In genomic region chr11:102572866-102573663, GRCm38 (mm10) we compare ENCODE assay signal across 8 mouse cellular contexts. TPM values are rescaled to one million over a fixed set of nuclear protein-coding genes. Genes with fewer than 3 reads are reported as not detected.
A peak's percentile ranks its signal among the peaks of the same experiment; 100 is the strongest.
DNase-seq lines count a peak whose midpoint lies in the region; ATAC-seq lines count a peak whose summit lies in the region.

No protein-coding gene starts in this region.

- no peak for ATAC-seq in hindbrain, embryonic 11.5 days (ENCODE audit: low FRiP score)

- WGBS in hindbrain, embryonic 11.5 days, result 7% methylated on average over 18 of the region's 18 CpGs

- peak overlapping the region; percentile 29 for H3K4me3 ChIP-seq in hindbrain, embryonic 11.5 days (ENCODE audit: low read depth, low read length)

- H3K27me3 ChIP-seq in hindbrain, embryonic 11.5 days (ENCODE audit: control insufficient read depth, insufficient read depth, low read length), result no peaks in the 10 kb centered on the region

- H3K27ac ChIP-seq in hindbrain, embryonic 11.5 days (ENCODE audit: low read depth, low read length), result no peak overlapping the region; the same call in 1 of the 2 replicates

- peak overlapping the region; percentile 59 for H3K9ac ChIP-seq in hindbrain, embryonic 11.5 days (ENCODE audit: low read depth, low read length)

- H3K4me1 ChIP-seq in hindbrain, embryonic 11.5 days (replicated peaks; ENCODE audit: control insufficient read depth, insufficient read depth, low read length), result no peaks in the 10 kb centered on the region

- H3K4me2 ChIP-seq in hindbrain, embryonic 11.5 days (replicated peaks; ENCODE audit: low read depth, low read length), result peak overlapping the region; percentile 64

- no peaks in the 10 kb centered on the region for H3K9me3 ChIP-seq in hindbrain, embryonic 11.5 days (ENCODE audit: control insufficient read depth, low read length)

- H3K36me3 ChIP-seq in hindbrain, embryonic 11.5 days (ENCODE audit: control insufficient read depth, insufficient read depth, low read length), result no peaks in the 10 kb centered on the region

- peak; percentile 97 for DNase-seq in NIH3T3 (ENCODE audit: low read depth)
- peak; percentile 62 for DNase-seq in cerebellum, adult 9-11 months
- DNase-seq in frontal cortex, adult 2 months (ENCODE audit: extremely low spot score in 1 of 2, low spot score in 1 of 2), result peak; percentile 30 to 91
- peak; percentile 97 for DNase-seq in hindbrain, embryonic 11.5 days (ENCODE audit: low spot score)
- peak; percentile 63 to 99 for DNase-seq in layer of hippocampus, postnatal 25 days (ENCODE audit: extremely low spot score in 1 of 2, low spot score in 1 of 2)
- peak; percentile 84 for DNase-seq in lung, postnatal 25 days (ENCODE audit: low spot score)
- DNase-seq in retina, adult 2 months (ENCODE audit: low read depth, low spot score), result peak; percentile 59
- peak; percentile 67 to 77 for DNase-seq in thymus, postnatal 36 days

RNA-seq across cellular contexts. Expression of gene Gm11627, which starts 6.2 kb away (rescaled TPM):
- polyA plus RNA-seq in frontal cortex, adult 2 months (2012; rRNA removed), result 6.2 and 6.6 TPM in 2 replicates
- 5.6 and 7.3 TPM in 2 replicates for polyA plus RNA-seq in hindbrain, embryonic 11.5 days (2014; fragmentation: Nextera tagmentation; extraction: Ambion mirVana)
- total RNA-seq in layer of hippocampus, postnatal 25 days (2021), result 1 to 10 TPM; 3.1 to 3.7 TPM

RNA-seq across cellular contexts. Expression of gene Gpatch8, which starts 16.9 kb away (rescaled TPM):
- 56.2 and 61.7 TPM in 2 replicates for polyA plus RNA-seq in frontal cortex, adult 2 months (2012; rRNA removed)
- polyA plus RNA-seq in hindbrain, embryonic 11.5 days (2014; fragmentation: Nextera tagmentation; extraction: Ambion mirVana), result 48.8 and 68.1 TPM in 2 replicates
- total RNA-seq in layer of hippocampus, postnatal 25 days (2021), result 10 to 100 TPM; 38.3 to 49.4 TPM

RNA-seq across cellular contexts. Expression of gene Fzd2, which starts 31.1 kb away (rescaled TPM):
- 12.1 and 13.3 TPM in 2 replicates for polyA plus RNA-seq in frontal cortex, adult 2 months (2012; rRNA removed)
- 29.5 and 31.7 TPM in 2 replicates for polyA plus RNA-seq in hindbrain, embryonic 11.5 days (2014; fragmentation: Nextera tagmentation; extraction: Ambion mirVana)
- 1 to 10 TPM; 6.6 to 9.9 TPM for total RNA-seq in layer of hippocampus, postnatal 25 days (2021)
